Mouse (Mus musculus): ENCODE measurements around the gene Sec1.

DNA sequence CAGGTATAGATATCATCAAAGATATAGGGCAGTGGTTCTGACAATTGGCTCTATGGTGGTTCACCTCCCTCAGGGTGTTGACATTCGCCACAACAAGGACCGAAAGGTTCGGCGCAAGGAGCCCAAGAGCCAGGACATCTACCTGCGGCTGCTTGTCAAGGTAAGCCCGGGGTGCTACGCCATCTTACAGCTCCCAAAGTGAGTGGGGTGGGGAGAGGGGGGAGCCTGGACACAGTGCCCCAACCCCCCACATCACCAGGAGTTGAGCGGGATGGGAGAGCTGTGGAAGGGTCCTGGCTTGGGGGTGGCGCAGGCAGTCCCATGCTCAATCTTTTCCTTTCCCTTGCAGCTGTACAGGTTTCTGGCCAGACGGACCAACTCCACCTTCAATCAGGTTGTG, 25.0 kb upstream of the Sec1 start:
- TF ChIP-seq CTCF (IDR thresholded peaks at IDR 0.05; ENCODE audit: low read depth) (no peak), EP300 (IDR thresholded peaks at IDR 0.05; ENCODE audit: low read depth) (no peak)
